Mouse (Mus musculus) liver, embryonic 14.5 days (tissue): ENCODE results near the gene Xrcc1.

ENCODE experiments used
- CTCF ChIP-seq: IDR thresholded peaks from 2 replicates; pipeline ENCODE4 v1.5.1; 2016; ENCODE audit warnings: antibody characterized with exemption, low read depth, control low read depth
- EP300 ChIP-seq: IDR thresholded peaks from 2 replicates; pipeline ENCODE4 v1.6.1; 2016; ENCODE audit warnings: antibody characterized with exemption, low read depth

- TF ChIP-seq CTCF (no peak), EP300 (no peak)
Measured at GRCm38 (mm10) chr7:24592163-24592562, 46.1 kb downstream of the Xrcc1 start.
